Mouse (Mus musculus): ENCODE data around the gene Mogat1.
"Not testable (repeated sequence)": the region's sequence is repeated elsewhere in the genome, so short reads cannot be mapped to it uniquely, and the experiment has no call there.

The Mogat1 gene
- long read RNA-seq, experiment 1 = 0 reads
- long read RNA-seq, experiment 2 = 0 reads

- intact Hi-C loops (cut with DNase I) = no loop called here
These were observed at the start of gene Mogat1 for GRCm38 (mm10) chr1:78510862-78511261. Gene Mogat1 (plus strand): TSS chr1:78510991.

GRCm38 (mm10) chr1:78472441-78472840 is 38.4 kb upstream of the Mogat1 start:
- intact Hi-C loops (cut with DNase I) = no loop called here

- intact Hi-C loops (cut with DNase I) = no loop called here
These were observed 27.4 kb upstream of the Mogat1 start for GRCm38 (mm10) chr1:78483430-78483829.

- intact Hi-C loops (cut with DNase I) = no loop called here
These were observed 26.4 kb upstream of the Mogat1 start for GRCm38 (mm10) chr1:78484361-78484760.

GRCm38 (mm10) chr1:78488427-78488751 is 22.4 kb upstream of the Mogat1 start:
- intact Hi-C loops (cut with DNase I) = no loop called here

GRCm38 (mm10) chr1:78488752-78489492 is 21.9 kb upstream of the Mogat1 start, which contains the start of gene Farsb:
Gene Farsb (minus strand): TSS chr1:78488897.
- intact Hi-C loops (cut with DNase I) = no loop called here

GRCm38 (mm10) chr1:78490143-78490542 is 20.6 kb upstream of the Mogat1 start:
- intact Hi-C loops (cut with DNase I) = no loop called here

- intact Hi-C loops (cut with DNase I) = no loop called here
These were observed 9.8 kb upstream of the Mogat1 start for GRCm38 (mm10) chr1:78501036-78501435.

GRCm38 (mm10) chr1:78501856-78502255 is 8.9 kb upstream of the Mogat1 start:
- intact Hi-C loops (cut with DNase I) = not testable (repeated sequence)

GRCm38 (mm10) chr1:78502527-78502926 is 8.3 kb upstream of the Mogat1 start:
- intact Hi-C loops (cut with DNase I) = no loop called here

GRCm38 (mm10) chr1:78507137-78507536 is 3.7 kb upstream of the Mogat1 start:
- intact Hi-C loops (cut with DNase I) = no loop called here

GRCm38 (mm10) chr1:78511621-78512160 is 900 bp downstream of the Mogat1 start, which contains the start of gene BC035947:
Gene BC035947 (minus strand): TSS chr1:78512158.
- intact Hi-C loops (cut with DNase I) = no loop called here

GRCm38 (mm10) chr1:78512756-78513155 is 2.0 kb downstream of the Mogat1 start:
- intact Hi-C loops (cut with DNase I) = no loop called here

- intact Hi-C loops (cut with DNase I) = no loop called here
These were observed 8.1 kb downstream of the Mogat1 start for GRCm38 (mm10) chr1:78518907-78519306.

- intact Hi-C loops (cut with DNase I) = no loop called here
These were observed 14.5 kb downstream of the Mogat1 start for GRCm38 (mm10) chr1:78525189-78525886.

- intact Hi-C loops (cut with DNase I) = no loop called here
These were observed 17.6 kb downstream of the Mogat1 start for GRCm38 (mm10) chr1:78528356-78528755.

- intact Hi-C loops (cut with DNase I) = no loop called here
These were observed 18.2 kb downstream of the Mogat1 start for GRCm38 (mm10) chr1:78529011-78529410.

GRCm38 (mm10) chr1:78530500-78531215 is 19.9 kb downstream of the Mogat1 start:
- intact Hi-C loops (cut with DNase I) = loop anchor here (10.0 kb wide), 1 partner anchor 124 kb away; the partner anchor contains the start of genes Acsl3 and Utp14b

- intact Hi-C loops (cut with DNase I) = loop anchor here (10.0 kb wide), 1 partner anchor 123 kb away; the partner anchor contains the start of genes Acsl3 and Utp14b
These were observed 21.5 kb downstream of the Mogat1 start for GRCm38 (mm10) chr1:78532184-78532800.

GRCm38 (mm10) chr1:78534428-78535150 is 23.8 kb downstream of the Mogat1 start:
- intact Hi-C loops (cut with DNase I) = loop anchor here (5.0 to 10.0 kb wide), 2 partner anchors 120 to 153 kb away; partner anchors contain the start of genes Acsl3 and Utp14b

Data from adrenal gland (tissue).